Mouse (Mus musculus) Muller cell, postnatal 12 days (primary cell): Measurements from ENCODE around the gene Ralgps2.

Experiments used
- DNase-seq: peaks from one replicate; pipeline ENCODE4 v3.0.0-alpha.2; 2015; ENCODE audit errors: inconsistent ontology term

Ralgps2 gene

DNA sequence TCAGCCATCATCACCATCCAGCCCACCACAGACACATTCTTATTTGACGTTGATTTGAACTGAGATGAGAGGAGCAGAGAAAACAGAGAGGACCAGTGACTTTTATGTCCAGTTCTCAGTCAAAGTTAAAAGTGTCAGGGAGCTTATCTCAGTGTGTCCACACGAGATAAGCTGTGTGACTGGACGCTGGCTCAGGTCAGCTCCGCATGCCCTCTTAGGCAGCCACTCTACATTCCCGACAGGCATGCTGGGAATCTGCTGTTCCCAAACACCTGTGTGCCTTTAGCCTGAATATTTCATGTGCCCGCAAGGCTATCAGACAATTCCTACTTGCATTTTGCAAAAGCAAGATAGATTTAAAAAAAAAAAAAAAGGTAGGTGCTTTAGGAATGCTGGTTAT lies 125.9 kb downstream of the Ralgps2 start:
- DNase-seq: no peak

DNA sequence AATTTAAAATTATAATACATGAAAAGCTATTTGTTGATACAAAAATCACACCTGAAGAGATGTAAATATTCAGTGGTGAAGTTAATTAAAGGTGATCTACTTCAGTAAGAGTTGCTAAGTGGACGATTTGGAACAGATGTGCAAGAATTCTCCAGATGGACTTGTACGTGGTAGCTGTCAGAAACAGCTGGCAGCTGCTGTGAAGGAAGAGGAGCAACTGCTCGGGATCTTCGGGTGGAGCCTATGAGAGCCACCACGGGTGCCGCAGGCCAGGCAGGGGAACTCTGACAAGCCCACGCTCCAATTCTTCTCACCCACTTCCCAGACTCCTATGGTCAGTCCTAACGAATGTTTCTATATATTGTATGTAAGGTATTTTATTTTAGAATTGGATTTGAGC lies 126.7 kb downstream of the Ralgps2 start:
- no peak for DNase-seq

GRCm38 (mm10) chr1:156811928-156812327 lies 127.5 kb downstream of the Ralgps2 start:
- no peak for DNase-seq

GRCm38 (mm10) chr1:156808332-156808731 lies 131.1 kb downstream of the Ralgps2 start:
- DNase-seq: no peak

- no peak for DNase-seq
Measured at GRCm38 (mm10) chr1:156801276-156801675, 138.2 kb downstream of the Ralgps2 start.

DNA sequence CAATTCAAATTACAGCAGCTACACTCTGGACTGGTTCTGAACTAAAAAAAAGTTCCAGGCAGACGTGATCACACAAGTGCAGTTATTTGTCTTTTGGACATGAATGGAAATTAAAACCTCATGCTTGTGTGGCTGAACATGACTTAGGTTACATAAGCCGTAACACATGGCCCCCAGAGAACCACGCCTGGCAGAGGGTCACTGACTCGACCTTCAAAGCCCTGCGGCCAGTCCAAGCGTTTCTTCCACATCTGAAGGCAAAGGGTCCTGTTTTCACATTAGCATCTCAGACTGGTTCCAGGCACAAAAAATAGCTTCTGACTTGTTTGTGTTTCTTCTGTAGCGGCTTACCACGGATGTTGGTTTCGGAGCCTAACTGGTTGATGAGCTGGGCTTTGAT lies 143.2 kb downstream of the Ralgps2 start:
- DNase-seq: no peak

DNA sequence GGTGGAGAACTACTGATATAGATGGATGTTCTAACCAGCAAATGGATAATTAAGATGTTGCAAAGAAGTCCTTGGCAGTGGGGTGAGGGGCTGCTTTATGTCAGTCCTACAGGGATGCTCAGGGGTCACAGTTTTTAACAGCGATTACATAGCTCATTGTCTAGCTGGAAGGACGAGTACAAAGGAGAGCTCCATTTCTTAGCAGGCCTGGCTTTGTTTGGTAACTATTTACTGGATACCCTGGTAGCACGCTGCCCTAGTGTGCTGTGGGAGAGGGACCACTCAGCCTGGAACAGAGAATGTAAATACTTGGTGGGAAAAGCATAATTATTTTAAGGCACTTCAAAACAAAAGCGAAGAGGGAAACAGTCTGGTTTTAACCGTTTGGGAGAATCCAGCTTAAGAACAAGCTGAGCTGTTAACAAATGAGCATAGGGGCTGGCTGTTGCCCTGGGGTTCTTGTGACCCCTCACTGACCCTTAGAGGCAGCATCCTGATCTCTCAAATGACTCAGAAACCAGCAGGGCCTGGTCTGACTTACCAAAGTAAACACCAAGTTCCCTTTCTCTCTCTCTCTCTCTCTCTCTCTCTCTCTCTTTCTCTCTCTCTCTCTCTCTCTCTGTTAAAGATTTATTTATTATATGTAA lies 149.5 kb downstream of the Ralgps2 start:
- DNase-seq: no peak

GRCm38 (mm10) chr1:156787164-156787863 lies 152.1 kb downstream of the Ralgps2 start:
- DNase-seq: peak; percentile 78

DNA sequence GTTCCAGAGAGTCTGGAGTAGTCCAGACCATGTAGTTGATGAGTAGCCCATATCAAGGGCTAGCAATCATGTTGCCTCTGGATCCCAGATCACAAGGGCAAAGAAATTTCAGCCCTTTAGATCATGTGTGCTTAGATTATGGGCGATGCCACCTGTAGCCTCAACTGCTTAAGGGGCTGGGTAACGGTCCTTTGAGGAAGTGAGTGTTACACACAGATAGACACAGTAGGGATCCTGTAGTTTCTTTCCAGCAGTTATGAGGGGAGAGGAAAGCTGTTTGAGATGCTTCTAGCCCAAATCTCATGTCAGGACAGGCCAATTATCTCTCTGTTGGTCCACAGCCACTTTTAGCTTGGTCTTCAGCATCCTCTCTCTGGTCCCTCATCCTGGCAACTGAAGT lies 153.4 kb downstream of the Ralgps2 start:
- no peak for DNase-seq

DNA sequence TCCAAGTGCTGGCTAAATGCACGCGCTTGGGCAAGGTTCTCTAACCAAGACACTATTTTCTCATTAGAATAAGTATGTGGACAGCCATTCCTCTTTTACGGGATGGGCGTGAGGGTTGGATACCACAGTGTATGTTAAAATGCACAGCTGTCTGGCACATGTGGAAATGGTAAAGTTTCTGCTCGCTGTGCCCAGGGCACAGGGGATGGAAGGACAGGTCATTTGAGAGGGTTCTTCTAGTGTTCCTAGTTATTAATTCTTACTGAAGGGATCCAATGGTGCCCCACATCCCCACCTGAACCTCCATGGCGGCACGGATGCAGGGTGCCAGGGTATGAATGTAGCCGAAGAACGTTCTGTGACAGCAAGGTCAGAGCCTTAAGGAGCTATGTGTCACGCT lies 154.5 kb downstream of the Ralgps2 start:
- DNase-seq: no peak

DNA sequence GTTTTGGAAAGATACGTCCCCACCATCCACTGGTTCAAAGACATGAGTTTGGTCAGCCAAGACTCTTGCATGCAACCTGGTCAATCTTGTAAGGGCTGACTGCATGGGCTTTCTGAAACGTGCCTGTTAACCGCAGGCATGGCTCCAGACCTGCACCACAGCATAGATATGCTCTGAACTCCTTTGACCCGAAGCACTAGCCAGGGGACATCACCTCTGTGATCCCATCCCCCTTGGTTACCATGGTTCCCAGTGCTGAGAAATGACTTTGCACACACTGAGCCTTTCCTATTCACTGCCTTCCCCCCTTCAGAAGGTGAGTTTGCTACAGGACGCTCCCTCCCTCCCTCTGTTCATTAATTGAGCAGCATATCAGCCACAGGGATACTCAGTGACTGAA lies 155.3 kb downstream of the Ralgps2 start:
- no peak for DNase-seq

GRCm38 (mm10) chr1:156781971-156782850 lies 157.2 kb downstream of the Ralgps2 start:
- no peak for DNase-seq

DNA sequence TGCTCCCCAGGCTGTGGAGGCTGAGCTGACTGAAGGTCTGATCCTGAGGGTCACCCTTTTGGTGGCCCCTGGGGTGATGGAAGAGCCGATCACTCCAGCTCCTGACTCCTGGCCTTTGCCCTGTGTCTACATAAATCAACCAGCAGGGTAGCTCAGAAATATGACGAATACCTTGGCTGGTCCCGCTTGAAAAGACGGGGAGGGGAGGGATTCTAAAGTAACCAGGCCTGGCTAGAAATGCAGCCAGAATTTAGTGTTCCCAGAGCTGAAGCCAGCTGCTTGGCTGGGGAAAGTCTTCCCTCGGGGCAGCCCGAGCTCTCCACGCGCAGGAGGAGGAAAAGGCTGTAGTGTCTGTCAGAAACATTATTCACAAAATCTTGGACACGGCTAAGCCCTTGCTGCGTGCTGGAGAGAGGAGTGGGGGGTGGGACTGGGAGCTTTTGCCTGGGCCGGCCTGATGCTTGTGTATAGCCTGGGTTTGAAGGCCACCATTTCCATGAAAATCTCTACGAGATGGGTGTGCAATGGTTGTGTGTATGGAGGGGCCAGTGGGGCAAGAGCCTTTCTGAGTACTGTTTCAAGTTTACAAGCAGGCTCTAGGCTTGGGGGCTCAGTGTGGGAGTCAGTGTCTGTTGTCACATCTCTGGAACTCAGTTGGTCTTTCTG lies 158.2 kb downstream of the Ralgps2 start:
- peak; percentile 66 for DNase-seq

GRCm38 (mm10) chr1:156780234-156781005 lies 159.0 kb downstream of the Ralgps2 start:
- DNase-seq: peak; percentile 17

DNA sequence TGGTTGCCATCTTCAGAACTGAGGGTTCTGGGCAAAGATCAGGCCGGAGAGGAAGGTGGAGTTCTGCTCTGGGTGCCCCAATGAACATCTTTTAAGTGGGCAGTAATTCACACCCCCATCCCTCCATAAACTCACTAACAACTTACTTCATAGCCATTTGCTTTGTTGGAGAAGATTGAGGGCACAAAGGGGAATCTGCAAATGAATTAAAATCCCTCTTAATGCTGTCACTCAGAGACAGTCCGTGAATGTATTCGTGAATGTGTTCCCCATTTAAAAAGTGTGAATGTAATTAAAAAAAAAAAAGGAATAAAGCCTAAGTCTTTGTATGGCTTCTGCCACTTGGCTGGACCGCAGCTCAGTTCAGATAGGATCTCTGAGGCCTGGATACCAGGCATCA lies 159.8 kb downstream of the Ralgps2 start:
- no peak for DNase-seq

DNA sequence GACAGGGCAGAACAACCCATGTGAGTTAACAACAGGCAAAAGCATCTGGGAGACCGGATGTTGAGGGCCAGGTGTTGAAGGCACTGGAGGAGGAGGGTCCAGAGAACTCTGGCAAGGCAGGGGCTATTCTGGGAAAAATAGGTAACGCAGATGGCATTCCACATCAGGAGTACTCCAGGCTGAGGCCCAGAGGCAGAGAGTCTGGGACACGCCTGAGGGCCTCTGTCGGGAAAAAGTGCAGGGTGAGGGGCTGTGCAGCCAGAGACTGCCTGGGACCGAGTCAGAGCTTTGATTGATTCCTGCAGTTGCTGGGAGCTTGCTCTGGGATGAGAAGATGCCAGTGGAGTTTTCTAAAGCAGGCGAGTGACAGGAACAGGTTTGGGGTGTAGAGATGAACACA lies 160.4 kb downstream of the Ralgps2 start:
- no peak for DNase-seq

DNA sequence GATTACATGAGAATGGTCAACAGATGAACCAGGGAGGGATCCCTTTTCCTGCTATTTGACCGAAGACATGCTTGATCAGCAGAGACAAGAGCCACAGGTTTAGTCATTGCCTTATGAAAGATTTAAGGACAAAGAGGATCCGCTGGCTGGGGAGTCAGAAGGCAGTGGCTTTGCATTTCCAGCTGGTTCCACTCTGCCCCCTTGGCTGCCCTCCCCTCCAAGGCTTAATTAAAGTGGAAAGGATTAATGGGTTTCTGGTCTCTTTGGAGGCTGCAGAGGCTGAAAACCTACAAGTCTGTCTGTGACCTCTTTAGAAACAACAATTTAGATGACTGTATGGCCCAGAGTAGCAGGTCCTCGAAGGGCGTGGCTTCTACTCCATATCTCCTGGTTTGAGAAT lies 161.5 kb downstream of the Ralgps2 start:
- DNase-seq: no peak

GRCm38 (mm10) chr1:156775983-156776382 lies 163.4 kb downstream of the Ralgps2 start:
- peak; percentile 21 for DNase-seq

DNA sequence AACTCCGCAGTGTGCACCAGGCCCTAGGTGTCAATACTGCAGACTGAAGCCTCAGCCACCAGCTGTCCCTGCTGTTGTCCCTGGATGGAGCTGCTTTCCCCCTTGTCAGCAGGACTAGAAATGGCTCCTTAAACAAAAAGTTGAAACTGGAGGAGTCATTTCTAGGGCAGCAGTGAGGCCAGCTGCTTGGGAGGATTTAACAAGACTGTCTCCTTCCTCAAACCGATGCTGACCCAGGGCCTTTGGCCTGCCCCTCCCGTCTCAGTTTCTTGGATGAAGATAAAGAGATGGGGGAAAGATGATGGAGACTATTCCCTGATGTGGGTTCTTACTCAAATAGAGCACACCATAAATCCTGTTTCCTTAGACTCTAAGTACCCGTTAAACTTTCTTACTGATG lies 164.2 kb downstream of the Ralgps2 start:
- no peak for DNase-seq

GRCm38 (mm10) chr1:156770845-156771244 lies 168.6 kb downstream of the Ralgps2 start:
- DNase-seq: no peak

- no peak for DNase-seq
Measured at GRCm38 (mm10) chr1:156769621-156770297, 169.7 kb downstream of the Ralgps2 start.
